Mouse (Mus musculus): Measurements from ENCODE around the gene Glt8d2. TPM values are rescaled to one million over a fixed set of nuclear protein-coding genes. Genes with fewer than 3 reads are reported as not detected.
"Not testable (repeated sequence)": the region's sequence is repeated elsewhere in the genome, so short reads cannot be mapped to it uniquely, and the experiment has no call there.

Glt8d2 gene
- polyA plus RNA-seq, 1 experiment from 2014 or later, result 3.1 TPM

GRCm38 (mm10) chr10:82631133-82631532, 59.3 kb downstream of the Glt8d2 start:
- Histone ChIP-seq H3K27me3 (replicated peaks; ENCODE audit: control insufficient read depth, insufficient read depth, low read length) (no peaks in the 10 kb centered on the region), H3K9ac (replicated peaks; ENCODE audit: low read depth, low read length) (peak overlapping the region; percentile 84; the same call in 1 of the 2 replicates), H3K4me2 (ENCODE audit: low read length) (peak overlapping the region; percentile 70), H3K27ac (ENCODE audit: low read length) (no peak overlapping the region), H3K36me3 (ENCODE audit: control insufficient read depth, insufficient read depth) (no peaks in the 10 kb centered on the region), H3K4me3 (replicated peaks; ENCODE audit: low read length) (no peak overlapping the region; the same call in 1 of the 2 replicates), H3K9me3 (ENCODE audit: control insufficient read depth, low read length) (no peaks in the 10 kb centered on the region), H3K4me1 (replicated peaks; ENCODE audit: control insufficient read depth, insufficient read depth, low read length) (peaks cover 19% of the 10 kb centered on the region)
- WGBS, result 74% methylated on average over 7 of the region's 7 CpGs
- ATAC-seq, result no peak

DNA sequence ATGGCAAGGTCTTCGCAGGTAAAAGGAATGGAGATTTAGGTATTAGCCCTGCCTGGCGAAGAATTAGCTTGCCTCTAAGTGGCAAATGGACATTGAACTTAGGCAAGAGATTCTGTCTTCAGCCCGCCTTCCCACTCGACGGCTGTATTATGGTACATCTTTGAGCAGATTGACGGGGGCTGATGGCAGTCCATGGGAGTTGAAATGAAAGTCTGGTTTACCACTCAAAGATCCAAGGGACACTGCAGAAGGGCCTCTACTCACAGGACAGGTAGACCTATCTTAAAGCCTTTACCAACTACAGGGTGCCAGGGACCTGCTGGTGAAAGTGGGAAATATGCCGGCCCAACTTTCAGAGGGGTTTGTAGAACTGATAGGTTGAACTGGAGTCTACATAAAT, 60.0 kb downstream of the Glt8d2 start:
- Histone ChIP-seq H3K4me3 (replicated peaks; ENCODE audit: low read length) (peak overlapping the region; percentile 87), H3K9me3 (ENCODE audit: control insufficient read depth, low read length) (no peaks in the 10 kb centered on the region), H3K4me1 (replicated peaks; ENCODE audit: control insufficient read depth, insufficient read depth, low read length) (peaks cover 19% of the 10 kb centered on the region), H3K27ac (ENCODE audit: low read length) (no peak overlapping the region; the same call in 1 of the 2 replicates), H3K27me3 (replicated peaks; ENCODE audit: control insufficient read depth, insufficient read depth, low read length) (no peaks in the 10 kb centered on the region), H3K9ac (replicated peaks; ENCODE audit: low read depth, low read length) (peak overlapping the region; percentile 84), H3K36me3 (ENCODE audit: control insufficient read depth, insufficient read depth) (no peaks in the 10 kb centered on the region), H3K4me2 (ENCODE audit: low read length) (peak overlapping the region; percentile 70)
- ATAC-seq, result no peak
- WGBS, result 21% methylated on average over 7 of the region's 7 CpGs

DNA sequence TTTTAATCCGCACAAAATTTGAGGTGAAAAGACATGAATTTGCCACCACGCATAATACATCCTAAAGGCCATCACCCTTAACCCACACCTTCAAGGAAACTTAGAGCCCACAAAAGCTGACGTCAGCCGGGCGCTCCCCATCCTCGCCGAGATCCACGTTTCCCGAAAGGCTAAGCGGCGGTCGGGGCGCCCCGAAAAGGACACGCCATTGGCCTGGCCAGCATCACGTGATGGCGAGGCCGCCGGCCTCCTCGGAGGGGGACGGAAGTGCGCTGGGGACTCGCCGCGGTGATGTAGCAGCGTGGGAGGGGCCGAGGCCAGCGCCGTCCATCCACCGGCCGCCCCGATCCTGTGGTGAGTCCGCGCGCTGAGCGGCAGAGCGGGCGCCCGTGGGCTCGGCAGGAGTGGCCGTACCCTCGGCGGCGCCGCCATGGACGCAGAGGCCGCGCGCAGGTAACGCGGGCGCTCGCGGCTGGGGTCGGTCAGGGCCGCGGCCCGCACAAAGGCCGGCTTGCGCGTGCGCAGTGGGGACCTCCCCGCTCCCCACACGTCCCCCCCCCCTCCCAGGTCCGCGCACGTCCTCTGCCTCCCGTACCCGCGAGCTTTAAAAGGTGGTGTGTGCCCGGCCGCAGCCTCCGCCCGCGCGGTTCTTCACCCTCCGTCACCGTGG, 60.7 kb downstream of the Glt8d2 start, which contains the start of gene Tdg:
Gene Tdg (plus strand): TSS at position 243 of the 670 bp plus-strand sequence.
- Histone ChIP-seq H3K9ac (replicated peaks; ENCODE audit: low read depth, low read length) (peak within 1 kb of the TSS; percentile 84), H3K4me1 (replicated peaks; ENCODE audit: control insufficient read depth, insufficient read depth, low read length) (peaks cover 19% of the 10 kb centered on the region), H3K4me3 (replicated peaks; ENCODE audit: low read length) (peak within 1 kb of the TSS; percentile 87), H3K27ac (ENCODE audit: low read length) (peak within 1 kb of the TSS; percentile 83), H3K4me2 (ENCODE audit: low read length) (peak within 1 kb of the TSS; percentile 70)
- not testable (repeated sequence) for H3K27me3 ChIP-seq (replicated peaks; ENCODE audit: control insufficient read depth, insufficient read depth, low read length); H3K36me3 ChIP-seq (ENCODE audit: control insufficient read depth, insufficient read depth); H3K9me3 ChIP-seq (ENCODE audit: control insufficient read depth, low read length)
- WGBS, result 0% methylated on average over 75 of the region's 78 CpGs
- ATAC-seq, result peak; percentile 97

- Histone ChIP-seq H3K27ac (ENCODE audit: low read length) (peak overlapping the region; percentile 78), H3K4me1 (replicated peaks; ENCODE audit: control insufficient read depth, insufficient read depth, low read length) (peaks cover 19% of the 10 kb centered on the region), H3K27me3 (replicated peaks; ENCODE audit: control insufficient read depth, insufficient read depth, low read length) (no peaks in the 10 kb centered on the region), H3K4me3 (replicated peaks; ENCODE audit: low read length) (peak overlapping the region; percentile 87), H3K9ac (replicated peaks; ENCODE audit: low read depth, low read length) (peak overlapping the region; percentile 84), H3K9me3 (ENCODE audit: control insufficient read depth, low read length) (no peaks in the 10 kb centered on the region), H3K4me2 (ENCODE audit: low read length) (peak overlapping the region; percentile 64), H3K36me3 (ENCODE audit: control insufficient read depth, insufficient read depth) (no peaks in the 10 kb centered on the region)
- 5% methylated on average over 11 of the region's 11 CpGs for whole genome bisulfite sequencing
- peak; percentile 51 for ATAC-seq
These were observed 61.3 kb downstream of the Glt8d2 start for GRCm38 (mm10) chr10:82629111-82629585.

DNA sequence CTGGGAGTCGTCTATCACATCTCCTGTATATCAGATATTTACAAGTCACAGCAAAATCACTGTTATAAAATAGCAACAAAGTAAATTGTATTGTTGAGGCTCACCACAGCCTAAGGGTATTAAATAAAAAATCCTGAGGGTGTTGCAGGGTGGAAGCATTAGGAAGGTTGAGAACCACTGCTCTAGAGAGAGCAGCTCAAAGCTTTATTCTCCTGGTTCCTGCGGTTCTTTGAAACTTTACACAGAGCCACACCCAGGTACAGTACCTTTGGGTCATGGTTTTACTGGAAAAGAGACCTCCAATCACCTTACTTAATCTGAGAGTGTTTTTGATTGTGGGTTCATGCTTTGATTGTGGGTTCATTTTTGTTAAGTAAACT, 66.9 kb downstream of the Glt8d2 start:
- H3K4me2 ChIP-seq (ENCODE audit: low read length), result peak overlapping the region; percentile 70
- not testable (repeated sequence) for H3K9me3 ChIP-seq (ENCODE audit: control insufficient read depth, low read length); H3K27me3 ChIP-seq (replicated peaks; ENCODE audit: control insufficient read depth, insufficient read depth, low read length); H3K36me3 ChIP-seq (ENCODE audit: control insufficient read depth, insufficient read depth); H3K4me1 ChIP-seq (replicated peaks; ENCODE audit: control insufficient read depth, insufficient read depth, low read length)
- 2% methylated on average over 2 of the region's 2 CpGs for WGBS
- H3K4me3 ChIP-seq (replicated peaks; ENCODE audit: low read length), result peak overlapping the region; percentile 59
- ATAC-seq, result peak; percentile 31
- H3K27ac ChIP-seq (ENCODE audit: low read length), result peak overlapping the region; percentile 69
- peak overlapping the region; percentile 77 for H3K9ac ChIP-seq (replicated peaks; ENCODE audit: low read depth, low read length)

DNA sequence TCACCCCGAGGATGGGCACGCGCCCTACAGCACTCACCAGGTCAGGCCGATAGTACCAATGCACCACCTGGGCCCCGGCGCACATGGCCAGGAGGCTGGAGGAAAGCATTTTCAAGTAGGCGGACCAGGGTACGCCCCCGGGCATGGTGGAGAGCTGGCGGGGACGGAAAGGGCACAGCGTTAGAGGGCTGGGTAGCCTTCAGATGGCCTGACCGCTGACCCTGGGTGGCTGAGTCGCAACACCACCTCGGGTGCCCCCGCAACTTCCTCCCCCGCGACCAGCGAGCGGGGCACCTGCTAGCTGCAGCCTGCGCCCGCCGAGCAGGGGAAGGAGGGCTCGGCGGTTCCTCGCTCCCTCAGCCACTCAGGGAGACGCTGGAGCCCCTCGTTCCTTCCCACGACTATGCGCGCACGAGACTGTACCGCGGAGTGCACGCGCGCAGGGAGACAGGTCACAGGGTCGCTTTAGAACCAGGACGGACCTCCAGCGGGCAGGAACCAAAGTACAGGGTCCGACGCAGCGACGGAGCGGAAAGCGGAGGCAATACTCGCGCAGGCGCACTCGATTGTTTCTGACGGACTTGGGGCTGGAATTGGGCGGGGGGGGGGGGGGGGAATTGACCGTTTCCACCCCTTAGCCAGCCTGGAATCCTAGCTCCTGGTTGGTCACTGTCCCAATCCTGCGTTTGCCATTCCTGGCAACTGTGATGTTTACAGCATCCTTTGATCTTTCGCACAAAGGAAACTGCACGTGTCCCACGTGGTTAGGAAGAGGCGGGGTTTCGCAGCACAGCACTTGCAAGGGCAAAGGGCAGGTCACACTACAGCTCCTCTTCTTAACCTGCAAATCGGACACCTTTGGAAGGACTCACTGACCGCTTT, 67.5 kb downstream of the Glt8d2 start, which contains the start of gene 1190007I07Rik:
Gene 1190007I07Rik (minus strand): TSS at position 558 of the 882 bp plus-strand sequence.
- Histone ChIP-seq H3K27me3 (replicated peaks; ENCODE audit: control insufficient read depth, insufficient read depth, low read length) (no peaks in the 10 kb centered on the region), H3K27ac (ENCODE audit: low read length) (peak within 1 kb of the TSS; percentile 69), H3K9me3 (ENCODE audit: control insufficient read depth, low read length) (no peaks in the 10 kb centered on the region), H3K4me3 (replicated peaks; ENCODE audit: low read length) (peak within 1 kb of the TSS; percentile 59), H3K36me3 (ENCODE audit: control insufficient read depth, insufficient read depth) (no peaks in the 10 kb centered on the region), H3K4me1 (replicated peaks; ENCODE audit: control insufficient read depth, insufficient read depth, low read length) (peaks cover 6% of the 10 kb centered on the region), H3K9ac (replicated peaks; ENCODE audit: low read depth, low read length) (peak within 1 kb of the TSS; percentile 77), H3K4me2 (ENCODE audit: low read length) (peak within 1 kb of the TSS; percentile 70)
- 0% methylated on average over 56 of the region's 61 CpGs for WGBS
- peak; percentile 86 for ATAC-seq

- Histone ChIP-seq H3K4me3 (replicated peaks; ENCODE audit: low read length) (peak overlapping the region; percentile 59), H3K4me1 (replicated peaks; ENCODE audit: control insufficient read depth, insufficient read depth, low read length) (peaks cover 6% of the 10 kb centered on the region), H3K36me3 (ENCODE audit: control insufficient read depth, insufficient read depth) (no peaks in the 10 kb centered on the region), H3K9me3 (ENCODE audit: control insufficient read depth, low read length) (no peaks in the 10 kb centered on the region), H3K27me3 (replicated peaks; ENCODE audit: control insufficient read depth, insufficient read depth, low read length) (no peaks in the 10 kb centered on the region), H3K9ac (replicated peaks; ENCODE audit: low read depth, low read length) (peak overlapping the region; percentile 77), H3K27ac (ENCODE audit: low read length) (no peak overlapping the region), H3K4me2 (ENCODE audit: low read length) (peak overlapping the region; percentile 70)
- WGBS, result 28% methylated on average over 9 of the region's 9 CpGs
- no peak; the same call in 1 of the 2 replicates for ATAC-seq
These were observed 68.2 kb downstream of the Glt8d2 start for GRCm38 (mm10) chr10:82622235-82622634.
